Mouse (Mus musculus) limb, embryonic 14.5 days (tissue): ENCODE results near the gene Osgin1. TPM values are rescaled to one million over a fixed set of nuclear protein-coding genes. Genes with fewer than 3 reads are reported as not detected.
A peak's percentile ranks its signal among the peaks of the same experiment; 100 is the strongest.

Experiments used
- ATAC-seq: fragments of 200-750 bp; cut with Nextera tagmentation; 2 replicates; pipeline ENCODE4 v1.8.0; 2017; ENCODE audit warnings: low read depth, moderate number of reproducible peaks, moderate TSS enrichment; ENCODE audit not compliant: low FRiP score
- DNase-seq: peaks from one replicate; pipeline ENCODE4 v3.0.0-alpha.2; 2015; ENCODE audit warnings: low spot score
- H3K27ac ChIP-seq: fragments of 300-500 bp; sonication (generic); replicated peaks from 2 replicates; pipeline ENCODE4 v1.5.1; 2014; ENCODE audit warnings: low read depth, mild to moderate bottlenecking, low read length, moderate library complexity, mixed read lengths
- H3K27me3 ChIP-seq: fragments of 300-500 bp; sonication (generic); 2 replicates; pipeline ENCODE4 v1.6.1; 2014; ENCODE audit warnings: low read length, mixed read lengths; ENCODE audit not compliant: control insufficient read depth, insufficient read depth
- H3K36me3 ChIP-seq: fragments of 300-500 bp; sonication (generic); 2 replicates; pipeline ENCODE4 v1.6.1; 2014; ENCODE audit warnings: mild to moderate bottlenecking, low read length, moderate library complexity, mixed read lengths; ENCODE audit not compliant: control insufficient read depth, insufficient read depth
- H3K4me1 ChIP-seq: fragments of 300-500 bp; sonication (generic); 2 replicates; pipeline ENCODE4 v1.6.1; 2014; ENCODE audit warnings: antibody characterized with exemption, low read length, mixed read lengths; ENCODE audit not compliant: control insufficient read depth, insufficient read depth
- H3K4me2 ChIP-seq: fragments of 300-500 bp; sonication (generic); replicated peaks from 2 replicates; pipeline ENCODE4 v1.6.1; 2014; ENCODE audit warnings: low read depth, mild to moderate bottlenecking, low read length, moderate library complexity; ENCODE audit not compliant: severe bottlenecking
- H3K4me3 ChIP-seq: fragments of 300-500 bp; sonication (generic); replicated peaks from 2 replicates; pipeline ENCODE4 v1.5.1; 2014; ENCODE audit warnings: low read length
- H3K9ac ChIP-seq: fragments of 300-500 bp; sonication (generic); 2 replicates; pipeline ENCODE4 v1.6.1; 2014; ENCODE audit warnings: mild to moderate bottlenecking, low read depth, low read length, moderate library complexity; ENCODE audit not compliant: severe bottlenecking
- H3K9me3 ChIP-seq: fragments of 300-500 bp; sonication (generic); 2 replicates; pipeline ENCODE4 v1.6.1; 2016; ENCODE audit warnings: low read length; ENCODE audit not compliant: control insufficient read depth
- POLR2A ChIP-seq: fragments of 200-500 bp; IDR thresholded peaks from 2 replicates; pipeline ENCODE4 v1.8.0; 2012; ENCODE audit warnings: inconsistent platforms, mild to moderate bottlenecking, moderate library complexity, borderline replicate concordance; ENCODE audit not compliant: insufficient read depth, insufficient read length; ENCODE audit errors: extremely low read depth
- WGBS: fragments of 180-500 bp; shearing (Covaris S2); extraction: QIAGEN DNeasy Blood & Tissue Kit; methylation state at CpG from one replicate; pipeline ENCODE4 v1.1.7; 2014; 5-methylcytosine and 5-hydroxymethylcytosine counted together
- polyA plus RNA-seq, 2 experiments: library from polyadenylated mRNA; depleted of rRNA in 1 of 2; stranded (reverse) in 1 of 2; unstranded in 1 of 2; fragments of >200 nt; fragmentation: Nextera tagmentation in 1 of 2; extraction: Ambion mirVana in 1 of 2; gene quantifications; 2 replicates each; pipeline versions ENCODE4 v1.2.1 to v1.2.3; 2012 to 2014

The Osgin1 gene
- polyA plus RNA-seq, 2 experiments, result 2.1 to 2.2 TPM

GRCm38 (mm10) chr8:119413605-119414004 lies 20.3 kb upstream of the Osgin1 start:
- Histone ChIP-seq H3K4me3 (no peak overlapping the region), H3K27me3 (no peaks in the 10 kb centered on the region), H3K36me3 (peaks cover 29% of the 10 kb centered on the region), H3K9ac (no peak overlapping the region), H3K4me2 (no peak overlapping the region), H3K9me3 (no peaks in the 10 kb centered on the region), H3K27ac (no peak overlapping the region), H3K4me1 (0 out of 2 replicates have a peak, but pooled peaks cover 3% of the 10 kb centered on the region)
- ATAC-seq, result no peak
- DNase-seq, result no peak
- TF ChIP-seq POLR2A, result no peak
- 80% methylated on average over 10 of the region's 10 CpGs for WGBS

GRCm38 (mm10) chr8:119420318-119420717 lies 13.6 kb upstream of the Osgin1 start:
- ATAC-seq (no peak), DNase-seq (no peak)
- Histone ChIP-seq H3K27me3 (no peaks in the 10 kb centered on the region), H3K4me1 (peaks cover 5% of the 10 kb centered on the region; the same call in 1 of the 2 replicates), H3K4me3 (no peak overlapping the region), H3K9ac (no peak overlapping the region), H3K36me3 (no peaks in the 10 kb centered on the region), H3K9me3 (no peaks in the 10 kb centered on the region), H3K27ac (no peak overlapping the region), H3K4me2 (no peak overlapping the region)
- TF ChIP-seq POLR2A, result no peak
- 68% methylated on average over 7 of the region's 7 CpGs for WGBS

GRCm38 (mm10) chr8:119421603-119422122 lies 12.3 kb upstream of the Osgin1 start:
- Histone ChIP-seq H3K9me3 (no peaks in the 10 kb centered on the region), H3K27me3 (no peaks in the 10 kb centered on the region), H3K36me3 (no peaks in the 10 kb centered on the region), H3K27ac (no peak overlapping the region), H3K4me2 (no peak overlapping the region), H3K9ac (no peak overlapping the region), H3K4me3 (no peak overlapping the region), H3K4me1 (peaks cover 5% of the 10 kb centered on the region; the same call in 1 of the 2 replicates)
- TF ChIP-seq POLR2A, result no peak
- 63% methylated on average over 9 of the region's 9 CpGs for WGBS
- no peak for DNase-seq
- no peak for ATAC-seq

- Histone ChIP-seq H3K4me3 (no peak overlapping the region), H3K4me2 (no peak overlapping the region), H3K27me3 (no peaks in the 10 kb centered on the region), H3K27ac (no peak overlapping the region), H3K9me3 (no peaks in the 10 kb centered on the region), H3K36me3 (no peaks in the 10 kb centered on the region), H3K9ac (no peak overlapping the region), H3K4me1 (peaks cover 5% of the 10 kb centered on the region; the same call in 1 of the 2 replicates)
- WGBS, result 65% methylated on average over 9 of the region's 9 CpGs
- ATAC-seq (no peak), DNase-seq (no peak)
- no peak for TF ChIP-seq POLR2A
These were observed 11.7 kb upstream of the Osgin1 start for GRCm38 (mm10) chr8:119422123-119422711.

GRCm38 (mm10) chr8:119423631-119424141 lies 10.2 kb upstream of the Osgin1 start:
- DNase-seq, result no peak
- H3K4me1 ChIP-seq, result peaks cover 5% of the 10 kb centered on the region; the same call in 1 of the 2 replicates
- ATAC-seq, result peak; percentile 16; the same call in 1 of the 2 replicates
- H3K36me3 ChIP-seq, result no peaks in the 10 kb centered on the region
- no peak overlapping the region for H3K4me2 ChIP-seq
- no peak overlapping the region for H3K4me3 ChIP-seq
- no peaks in the 10 kb centered on the region for H3K9me3 ChIP-seq
- H3K9ac ChIP-seq, result no peak overlapping the region
- 41% methylated on average over 9 of the region's 9 CpGs for WGBS
- no peaks in the 10 kb centered on the region for H3K27me3 ChIP-seq
- TF ChIP-seq POLR2A, result no peak
- H3K27ac ChIP-seq, result no peak overlapping the region
